Mouse (Mus musculus): ENCODE measurements around the gene Strada.

GRCm38 (mm10) chr11:106175081-106175480 is 26.9 kb downstream of the Strada start:
- TF ChIP-seq GATA1 (IDR thresholded peaks at IDR 0.05; ENCODE audit: borderline replicate concordance, low read length) = no peak
- no peak for TF ChIP-seq TAL1 (conservative IDR thresholded peaks at IDR 0.05; ENCODE audit: low read depth, low read length)
